Mouse (Mus musculus) hindbrain, embryonic 16.5 days (tissue): ENCODE results near the gene Lgr6. TPM values are rescaled to one million over a fixed set of nuclear protein-coding genes. Genes with fewer than 3 reads are reported as not detected.

Experiments used
- ATAC-seq: fragments of 200-750 bp; cut with Nextera tagmentation; 2 replicates; pipeline ENCODE4 v1.8.0; 2017; ENCODE audit warnings: moderate TSS enrichment, moderate library complexity
- H3K27ac ChIP-seq: fragments of 300-500 bp; sonication (generic); 2 replicates; pipeline ENCODE4 v1.5.1; 2014; ENCODE audit warnings: low read depth, mild to moderate bottlenecking, control low read depth, low read length, moderate library complexity
- H3K27me3 ChIP-seq: fragments of 300-500 bp; sonication (generic); replicated peaks from 2 replicates; pipeline ENCODE4 v1.6.1; 2014; ENCODE audit warnings: low read length; ENCODE audit not compliant: control insufficient read depth, insufficient read depth
- H3K36me3 ChIP-seq: fragments of 300-500 bp; sonication (generic); 2 replicates; pipeline ENCODE4 v1.6.1; 2014; ENCODE audit warnings: mild to moderate bottlenecking, low read length, moderate library complexity, mixed read lengths; ENCODE audit not compliant: control insufficient read depth, insufficient read depth
- H3K4me1 ChIP-seq: fragments of 300-500 bp; sonication (generic); 2 replicates; pipeline ENCODE4 v1.6.1; 2014; ENCODE audit warnings: low read depth, low read length; ENCODE audit not compliant: control insufficient read depth, insufficient read depth
- H3K4me2 ChIP-seq: fragments of 300-500 bp; sonication (generic); 2 replicates; pipeline ENCODE4 v1.6.1; 2014; ENCODE audit warnings: mild to moderate bottlenecking, low read length, control low read depth, moderate library complexity
- H3K4me3 ChIP-seq: fragments of 300-500 bp; sonication (generic); 2 replicates; pipeline ENCODE4 v1.5.1; 2014; ENCODE audit warnings: mild to moderate bottlenecking, low read length, control low read depth, moderate library complexity
- H3K9ac ChIP-seq: fragments of 300-500 bp; sonication (generic); 2 replicates; pipeline ENCODE4 v1.6.1; 2014; ENCODE audit warnings: low read depth, mild to moderate bottlenecking, control low read depth, low read length, moderate library complexity
- H3K9me3 ChIP-seq: fragments of 300-500 bp; sonication (generic); 2 replicates; pipeline ENCODE4 v1.6.1; 2014; ENCODE audit warnings: mild to moderate bottlenecking, low read length, moderate library complexity; ENCODE audit not compliant: control insufficient read depth
- WGBS: fragments of 180-500 bp; shearing (Covaris S2); extraction: QIAGEN DNeasy Blood & Tissue Kit; methylation state at CpG from one replicate; pipeline ENCODE4 v1.1.7; 2014; 5-methylcytosine and 5-hydroxymethylcytosine counted together
- polyA plus RNA-seq: library from polyadenylated mRNA; unstranded; fragments of >200 nt; fragmentation: Nextera tagmentation; extraction: Ambion mirVana; gene quantifications from 2 replicates; pipeline ENCODE4 v1.2.1, GENCODE M21; 2015

The Lgr6 gene
- polyA plus RNA-seq: 1.4 and 1.7 TPM in 2 replicates

GRCm38 (mm10) chr1:135105124-135105523 lies at the start of gene Lgr6:
Lgr6 (minus strand) TSS chr1:135105276.
- ATAC-seq: peak; percentile 16; the same call in 1 of the 2 replicates
- H3K4me1 ChIP-seq: peaks cover 7% of the 10 kb centered on the region
- peak within 1 kb of the TSS; percentile 37 for H3K9ac ChIP-seq
- peak within 1 kb of the TSS; percentile 38 for H3K4me3 ChIP-seq
- H3K27me3 ChIP-seq: peaks cover 37% of the 10 kb centered on the region
- no peaks in the 10 kb centered on the region for H3K9me3 ChIP-seq
- H3K4me2 ChIP-seq: peak within 1 kb of the TSS; percentile 60
- H3K36me3 ChIP-seq: no peaks in the 10 kb centered on the region
- no peak within 1 kb of the TSS for H3K27ac ChIP-seq
- under 1% methylated on average over 40 of the region's 40 CpGs for WGBS

- Histone ChIP-seq H3K4me1 (peaks cover 29% of the 10 kb centered on the region), H3K9me3 (no peaks in the 10 kb centered on the region), H3K4me2 (peak overlapping the region; percentile 46), H3K27me3 (no peaks in the 10 kb centered on the region), H3K4me3 (peak overlapping the region; percentile 11; the same call in 1 of the 2 replicates), H3K9ac (peak overlapping the region; percentile 63), H3K27ac (peak overlapping the region; percentile 86), H3K36me3 (peaks cover 18% of the 10 kb centered on the region)
- WGBS: 1% methylated on average over 14 of the region's 14 CpGs
- peak; percentile 37 for ATAC-seq
Measured at GRCm38 (mm10) chr1:135154411-135154959, 49.4 kb upstream of the Lgr6 start.

- H3K4me3 ChIP-seq: no peak overlapping the region
Measured at GRCm38 (mm10) chr1:135154011-135154410, 48.9 kb upstream of the Lgr6 start.

GRCm38 (mm10) chr1:135148996-135149395 lies 43.9 kb upstream of the Lgr6 start:
- Histone ChIP-seq H3K4me1 (peaks cover 35% of the 10 kb centered on the region), H3K4me3 (peak overlapping the region; percentile 98), H3K27me3 (no peaks in the 10 kb centered on the region), H3K27ac (peak overlapping the region; percentile 98), H3K4me2 (peak overlapping the region; percentile 84), H3K36me3 (0 out of 2 replicates have a peak, but pooled peaks cover 2% of the 10 kb centered on the region), H3K9ac (peak overlapping the region; percentile 8; the same call in 1 of the 2 replicates), H3K9me3 (no peaks in the 10 kb centered on the region)
- peak; percentile 13 for ATAC-seq
- WGBS: 29% methylated on average over 5 of the region's 5 CpGs

More at GRCm38 (mm10) chr1:135154011-135154410, 48.9 kb upstream of the Lgr6 start:
- no peaks in the 10 kb centered on the region for H3K9me3 ChIP-seq
- H3K27me3 ChIP-seq: no peaks in the 10 kb centered on the region
- 18% methylated on average over 13 of the region's 13 CpGs for WGBS
- H3K36me3 ChIP-seq: peaks cover 18% of the 10 kb centered on the region
- H3K9ac ChIP-seq: peak overlapping the region; percentile 63
- peak overlapping the region; percentile 86 for H3K27ac ChIP-seq
- ATAC-seq: peak; percentile 11; the same call in 1 of the 2 replicates
- peaks cover 32% of the 10 kb centered on the region for H3K4me1 ChIP-seq
- peak overlapping the region; percentile 46 for H3K4me2 ChIP-seq

- 0 out of 2 replicates have a peak, but pooled peaks cover 2% of the 10 kb centered on the region for H3K36me3 ChIP-seq
- H3K4me2 ChIP-seq: peak overlapping the region; percentile 84
- peaks cover 33% of the 10 kb centered on the region for H3K4me1 ChIP-seq
- H3K9me3 ChIP-seq: no peaks in the 10 kb centered on the region
- no peak for ATAC-seq
- peak overlapping the region; percentile 98 for H3K27ac ChIP-seq
- H3K4me3 ChIP-seq: peak overlapping the region; percentile 98
- 38% methylated on average over 4 of the region's 4 CpGs for WGBS
- peak overlapping the region; percentile 99 for H3K9ac ChIP-seq
- H3K27me3 ChIP-seq: no peaks in the 10 kb centered on the region
Measured at GRCm38 (mm10) chr1:135148476-135148875, 43.4 kb upstream of the Lgr6 start.

- Histone ChIP-seq H3K9me3 (no peaks in the 10 kb centered on the region), H3K9ac (peak overlapping the region; percentile 99), H3K27me3 (no peaks in the 10 kb centered on the region), H3K4me1 (peaks cover 33% of the 10 kb centered on the region), H3K4me2 (peak overlapping the region; percentile 84), H3K36me3 (0 out of 2 replicates have a peak, but pooled peaks cover 2% of the 10 kb centered on the region), H3K4me3 (peak overlapping the region; percentile 98), H3K27ac (peak overlapping the region; percentile 98)
- under 1% methylated on average over 7 of the region's 7 CpGs for WGBS
- ATAC-seq: no peak
Measured at GRCm38 (mm10) chr1:135147702-135148058, 42.6 kb upstream of the Lgr6 start.

- Histone ChIP-seq H3K9me3 (no peaks in the 10 kb centered on the region), H3K4me1 (peaks cover 33% of the 10 kb centered on the region), H3K9ac (peak overlapping the region; percentile 99), H3K36me3 (0 out of 2 replicates have a peak, but pooled peaks cover 2% of the 10 kb centered on the region), H3K4me3 (peak overlapping the region; percentile 98), H3K4me2 (peak overlapping the region; percentile 84), H3K27ac (peak overlapping the region; percentile 98), H3K27me3 (no peaks in the 10 kb centered on the region)
- peak; percentile 72 for ATAC-seq
- WGBS: under 1% methylated on average over 55 of the region's 69 CpGs
Measured at GRCm38 (mm10) chr1:135146946-135147701, 42.0 kb upstream of the Lgr6 start.

GRCm38 (mm10) chr1:135146077-135146945 lies 41.2 kb upstream of the Lgr6 start, which contains the start of gene Arl8a:
Arl8a (plus strand) TSS chr1:135146824.
- H3K4me2 ChIP-seq: peak within 1 kb of the TSS; percentile 84
- H3K27ac ChIP-seq: peak within 1 kb of the TSS; percentile 98
- H3K9me3 ChIP-seq: no peaks in the 10 kb centered on the region
- H3K27me3 ChIP-seq: no peaks in the 10 kb centered on the region
- peak within 1 kb of the TSS; percentile 99 for H3K9ac ChIP-seq
- ATAC-seq: peak; percentile 85
- no peaks in the 10 kb centered on the region for H3K36me3 ChIP-seq
- peak within 1 kb of the TSS; percentile 98 for H3K4me3 ChIP-seq
- WGBS: under 1% methylated on average over 64 of the region's 78 CpGs
- peaks cover 33% of the 10 kb centered on the region for H3K4me1 ChIP-seq
